Mouse (Mus musculus) lung, adult 2 months (tissue): ENCODE data around the gene Mthfd1l. TPM values are rescaled to one million over a fixed set of nuclear protein-coding genes. Genes with fewer than 3 reads are reported as not detected.

Experiments
- DNase-seq: peaks from one replicate; pipeline ENCODE4 v3.0.0; 2022
- H3K4me1 ChIP-seq: fragments of 200-500 bp; 2 replicates; pipeline ENCODE4 v1.6.1; 2011; ENCODE audit warnings: low read length; ENCODE audit not compliant: control insufficient read depth, insufficient read depth
- H3K4me3 ChIP-seq: fragments of 200-500 bp; replicated peaks from 2 replicates; pipeline ENCODE3; 2011; ENCODE audit warnings: low read depth, mild to moderate bottlenecking, control low read depth, low read length; ENCODE audit errors: extremely low read depth
- CTCF ChIP-seq: fragments of 200-500 bp; IDR thresholded peaks from 2 replicates; pipeline ENCODE4 v1.5.1; 2011; ENCODE audit warnings: mild to moderate bottlenecking, low read length, control low read depth; ENCODE audit not compliant: insufficient read depth
- POLR2A ChIP-seq: fragments of 200-500 bp; IDR thresholded peaks from 2 replicates; pipeline ENCODE4 v1.6.1; 2011; ENCODE audit warnings: low read depth, mild to moderate bottlenecking, control low read depth, low read length, borderline replicate concordance; ENCODE audit errors: extremely low read depth
- WGBS: fragments of 180-500 bp; shearing (Covaris S2); methylation state at CpG from one replicate; pipeline ENCODE4 v1.1.7; 2018; 5-methylcytosine and 5-hydroxymethylcytosine counted together
- polyA plus RNA-seq: library from polyadenylated mRNA; depleted of rRNA; stranded (reverse); fragments of >200 nt; gene quantifications from 2 replicates; pipeline ENCODE4 v1.2.3, GENCODE M21; 2012; rRNA removed

Mthfd1l gene
- polyA plus RNA-seq, 1 experiment, result 1.1 TPM

- H3K4me3 ChIP-seq, result no peak overlapping the region
- 70% methylated on average over 15 of the region's 15 CpGs for WGBS
- no peaks in the 10 kb centered on the region for H3K4me1 ChIP-seq
- DNase-seq, result no peak
- TF ChIP-seq CTCF (no peak), POLR2A (no peak)
These were observed 236.1 kb downstream of the Mthfd1l start for GRCm38 (mm10) chr10:4209040-4209439.

- Histone ChIP-seq H3K4me3 (no peak overlapping the region), H3K4me1 (no peaks in the 10 kb centered on the region)
- 18% methylated on average over 24 of the region's 24 CpGs for WGBS
- TF ChIP-seq POLR2A, result no peak
- no peak for TF ChIP-seq CTCF
- no peak for DNase-seq
These were observed 237.6 kb downstream of the Mthfd1l start for GRCm38 (mm10) chr10:4210313-4211066.

GRCm38 (mm10) chr10:4211067-4211447, 238.1 kb downstream of the Mthfd1l start:
- no peak for TF ChIP-seq CTCF
- no peak for TF ChIP-seq POLR2A
- DNase-seq, result no peak
- Histone ChIP-seq H3K4me3 (no peak overlapping the region), H3K4me1 (no peaks in the 10 kb centered on the region)
- 70% methylated on average over 4 of the region's 4 CpGs for WGBS

Other genes starting within 250 kb of the Mthfd1l start
- 6.5 and 8.6 TPM in 2 replicates for gene Plekhg1, start 232.8 kb upstream of the Mthfd1l start, polyA plus RNA-seq